Mouse (Mus musculus): ENCODE measurements around the gene Shc4.

DNA sequence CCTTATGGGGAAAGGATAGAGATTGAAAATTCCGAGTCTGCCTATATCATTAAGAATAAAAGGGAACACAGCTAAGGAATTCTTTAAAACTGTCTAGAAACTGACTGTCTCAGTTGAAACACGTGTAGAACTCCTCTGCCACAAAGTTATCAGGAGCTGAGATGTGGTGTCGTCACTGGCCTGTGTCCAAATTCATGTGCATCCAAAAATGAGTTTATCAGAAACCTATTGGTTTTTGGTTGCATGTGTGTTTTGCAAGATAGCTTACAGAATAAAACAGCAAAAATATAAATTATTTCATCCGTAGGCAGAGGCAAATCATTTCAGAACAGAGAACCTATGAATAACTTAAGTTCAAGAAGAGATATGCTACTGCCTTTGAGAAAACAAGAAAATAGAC, 57.3 kb downstream of the Shc4 start:
- TF ChIP-seq POLR2A (IDR thresholded peaks at IDR 0.05; ENCODE audit: insufficient read depth, low read depth, low read length) (no peak), CTCF (IDR thresholded peaks at IDR 0.05) (no peak)

All from heart, adult 2 months (tissue).